Mouse (Mus musculus): Measurements from ENCODE around the gene Anapc13. TPM values are rescaled to one million over a fixed set of nuclear protein-coding genes. Genes with fewer than 3 reads are reported as not detected.

Anapc13 gene
- total RNA-seq, 4 experiments from 2014 or later = 286 to 364 (median 329) TPM

Other genes with a start within 250 kb of the Anapc13 start
- 1 to 10 TPM in 1 of 4 experiments, under 1 TPM in 3; 0.56 to 1.9 (median 0.72) TPM for gene Ky, start 120.5 kb upstream of the Anapc13 start, total RNA-seq (2022)
- gene Cep63, start 238 bp downstream of the Anapc13 start, total RNA-seq (2022) = 10 to 100 TPM; 33.8 to 46.8 (median 43.5) TPM
- 100 to 1,000 TPM in 2 of 4 experiments, 10 to 100 TPM in 2; 77.4 to 388 (median 110) TPM for gene Amotl2, start 90.4 kb downstream of the Anapc13 start, total RNA-seq (2022)
- gene Ryk, start 208.6 kb downstream of the Anapc13 start, total RNA-seq (2022) = 10 to 100 TPM; 49.7 to 79.8 (median 68.1) TPM